31 mouse cellular contexts compared by ENCODE assay signal in the genomic region with DNA sequence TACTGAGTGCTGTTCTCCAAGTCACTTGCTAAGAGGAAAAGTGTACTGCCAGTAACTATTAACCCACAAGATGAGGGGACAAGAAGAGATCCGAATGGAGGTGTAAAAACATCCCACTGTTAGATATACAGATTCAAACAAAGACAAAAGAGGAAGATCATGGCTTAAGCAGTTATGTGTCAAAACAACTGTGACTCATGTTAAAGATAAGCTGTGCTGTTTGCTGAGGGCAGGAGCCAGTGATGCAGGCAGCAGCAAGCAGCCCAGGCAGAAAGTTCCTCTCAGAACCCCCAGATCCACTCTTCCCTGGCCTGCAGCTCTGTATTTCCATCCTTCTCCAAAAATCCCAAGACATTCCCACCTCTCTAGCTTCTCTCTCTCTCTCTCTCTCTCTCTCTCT.
DNase-seq lines count a peak whose midpoint lies in the region; ATAC-seq lines count a peak whose summit lies in the region.
"Had no signal": no experiment of that assay in that cellular context is flagged by ENCODE, and none has a peak within 500 bp of the region (broad histone marks: within the 10 kb centered on the region; RNA-seq: fewer than 3 reads in every experiment).

No protein-coding gene starts in this region.

- peak overlapping the region; percentile 59 for H3K27ac ChIP-seq in heart, embryonic 10.5 days
- no peak overlapping the region for H3K27ac ChIP-seq in midbrain, embryonic 11.5 days (ENCODE audit: low read depth, low read length)
- no peak overlapping the region for H3K27ac ChIP-seq in midbrain, embryonic 14.5 days (replicated peaks; ENCODE audit: low read depth, low read length)
- H3K27ac ChIP-seq: embryonic facial prominence, embryonic 13.5 days; forebrain, embryonic 10.5 days; forebrain, embryonic 15.5 days; hindbrain, embryonic 10.5 days; hindbrain, embryonic 15.5 days; kidney, embryonic 15.5 days; layer of hippocampus, adult 2 months; liver, embryonic 14.5 days; macrophage; midbrain, embryonic 10.5 days; neural tube, embryonic 13.5 days had no signal

- ATAC-seq in midbrain, embryonic 11.5 days (ENCODE audit: low FRiP score) = no peak
- ATAC-seq in midbrain, embryonic 14.5 days (ENCODE audit: low FRiP score, low TSS enrichment) = no peak
- peak; percentile 72 for ATAC-seq in common myeloid progenitor, adult 5-6 weeks (replicated peaks; ENCODE audit: low read depth, poor library complexity, severe bottlenecking)
- ATAC-seq: forebrain, embryonic 15.5 days; inflammation-experienced regulatory T-cells, adult 6 months had no signal

- H3K36me3 ChIP-seq in heart, embryonic 10.5 days = no peaks in the 10 kb centered on the region
- no peaks in the 10 kb centered on the region for H3K36me3 ChIP-seq in midbrain, embryonic 11.5 days (ENCODE audit: control insufficient read depth, insufficient read depth, low read length)
- H3K36me3 ChIP-seq in midbrain, embryonic 14.5 days (ENCODE audit: control insufficient read depth, insufficient read depth, low read length) = no peaks in the 10 kb centered on the region
- H3K36me3 ChIP-seq: embryonic facial prominence, embryonic 13.5 days; forebrain, embryonic 10.5 days; forebrain, embryonic 15.5 days; hindbrain, embryonic 10.5 days; hindbrain, embryonic 15.5 days; kidney, embryonic 15.5 days; midbrain, embryonic 10.5 days; neural tube, embryonic 13.5 days had no signal

- H3K27me3 ChIP-seq in heart, embryonic 10.5 days (ENCODE audit: insufficient read depth, poor library complexity, severe bottlenecking) = no peaks in the 10 kb centered on the region
- no peaks in the 10 kb centered on the region for H3K27me3 ChIP-seq in midbrain, embryonic 11.5 days (ENCODE audit: control insufficient read depth, insufficient read depth, low read length)
- H3K27me3 ChIP-seq in midbrain, embryonic 14.5 days (ENCODE audit: control insufficient read depth, insufficient read depth, low read length) = no peaks in the 10 kb centered on the region
- H3K27me3 ChIP-seq: embryonic facial prominence, embryonic 13.5 days; forebrain, embryonic 15.5 days; hindbrain, embryonic 15.5 days; kidney, embryonic 15.5 days; neural tube, embryonic 13.5 days had no signal

- H3K9ac ChIP-seq in midbrain, embryonic 11.5 days (ENCODE audit: low read length) = no peak overlapping the region
- H3K9ac ChIP-seq in midbrain, embryonic 14.5 days (replicated peaks; ENCODE audit: low read length) = no peak overlapping the region
- H3K9ac ChIP-seq: embryonic facial prominence, embryonic 13.5 days; forebrain, embryonic 15.5 days; hindbrain, embryonic 15.5 days; kidney, embryonic 15.5 days; liver, embryonic 14.5 days; neural tube, embryonic 13.5 days had no signal

- no peaks in the 10 kb centered on the region for H3K9me3 ChIP-seq in heart, embryonic 10.5 days
- no peaks in the 10 kb centered on the region for H3K9me3 ChIP-seq in midbrain, embryonic 11.5 days (ENCODE audit: control insufficient read depth, low read length)
- H3K9me3 ChIP-seq in midbrain, embryonic 14.5 days (ENCODE audit: control insufficient read depth, low read length) = no peaks in the 10 kb centered on the region
- H3K9me3 ChIP-seq: embryonic facial prominence, embryonic 13.5 days; forebrain, embryonic 10.5 days; forebrain, embryonic 15.5 days; hindbrain, embryonic 10.5 days; hindbrain, embryonic 15.5 days; kidney, embryonic 15.5 days; midbrain, embryonic 10.5 days; neural tube, embryonic 13.5 days had no signal

- no peak for DNase-seq in heart, embryonic 10.5 days (ENCODE audit: low spot score)
- DNase-seq in heart, postnatal 14 days = no peak
- DNase-seq in midbrain, embryonic 11.5 days (ENCODE audit: low spot score, missing footprints) = peak; percentile 39
- no peak for DNase-seq in midbrain, embryonic 14.5 days
- no peak for DNase-seq in spleen, adult 12 weeks (ENCODE audit: low spot score)
- no peak for DNase-seq in layer of hippocampus, adult 11-12 months (ENCODE audit: low spot score)
- DNase-seq: adrenal gland, postnatal 10 days; cerebellum, adult 11-12 months; cerebellum, adult 9-11 months; gastrocnemius, postnatal 25 days; kidney, adult 11 months; kidney, postnatal 25 days; liver; lung, adult 2 months; lung, postnatal 10 days; right cerebral cortex, postnatal 4 days; thymus, postnatal 4 days had no signal

- intact Hi-C loops in heart, postnatal 14 days (cut with DNase I) = no loop called here

- H3K4me3 ChIP-seq in heart, embryonic 10.5 days = no peak overlapping the region
- no peak overlapping the region for H3K4me3 ChIP-seq in midbrain, embryonic 11.5 days (ENCODE audit: low read depth, low read length)
- no peak overlapping the region for H3K4me3 ChIP-seq in midbrain, embryonic 14.5 days (replicated peaks; ENCODE audit: low read depth, low read length)
- H3K4me3 ChIP-seq: embryonic facial prominence, embryonic 13.5 days; forebrain, embryonic 10.5 days; forebrain, embryonic 15.5 days; hindbrain, embryonic 10.5 days; hindbrain, embryonic 15.5 days; kidney, embryonic 15.5 days; layer of hippocampus, adult 2 months; midbrain, embryonic 10.5 days; myocyte; neural tube, embryonic 13.5 days had no signal

- peaks cover 43% of the 10 kb centered on the region for H3K4me1 ChIP-seq in heart, embryonic 10.5 days
- no peaks in the 10 kb centered on the region for H3K4me1 ChIP-seq in midbrain, embryonic 11.5 days (ENCODE audit: control insufficient read depth, insufficient read depth, low read length)
- H3K4me1 ChIP-seq in midbrain, embryonic 14.5 days (ENCODE audit: control insufficient read depth, insufficient read depth, low read length) = no peaks in the 10 kb centered on the region

- 16% methylated on average over 1 of the region's 1 CpGs for WGBS in heart, embryonic 10.5 days
- WGBS in midbrain, embryonic 11.5 days = 79% methylated on average over 1 of the region's 1 CpGs
- WGBS in midbrain, embryonic 14.5 days = 70% methylated on average over 1 of the region's 1 CpGs

- H3K4me2 ChIP-seq in midbrain, embryonic 11.5 days = no peak overlapping the region
- H3K4me2 ChIP-seq in midbrain, embryonic 14.5 days (ENCODE audit: low read length) = no peak overlapping the region
- H3K4me2 ChIP-seq: embryonic facial prominence, embryonic 13.5 days; forebrain, embryonic 15.5 days; hindbrain, embryonic 15.5 days; kidney, embryonic 15.5 days; neural tube, embryonic 13.5 days had no signal
